Mouse (Mus musculus) natural killer cell, adult 2 months (primary cell): ENCODE measurements around the gene Mogat2.

Source experiments
- DNase-seq, 2 experiments: peaks; one replicate each; pipeline ENCODE4 v3.0.0; 2022; ENCODE audit warnings: low spot score in 2 of 2

The Mogat2 gene

DNA sequence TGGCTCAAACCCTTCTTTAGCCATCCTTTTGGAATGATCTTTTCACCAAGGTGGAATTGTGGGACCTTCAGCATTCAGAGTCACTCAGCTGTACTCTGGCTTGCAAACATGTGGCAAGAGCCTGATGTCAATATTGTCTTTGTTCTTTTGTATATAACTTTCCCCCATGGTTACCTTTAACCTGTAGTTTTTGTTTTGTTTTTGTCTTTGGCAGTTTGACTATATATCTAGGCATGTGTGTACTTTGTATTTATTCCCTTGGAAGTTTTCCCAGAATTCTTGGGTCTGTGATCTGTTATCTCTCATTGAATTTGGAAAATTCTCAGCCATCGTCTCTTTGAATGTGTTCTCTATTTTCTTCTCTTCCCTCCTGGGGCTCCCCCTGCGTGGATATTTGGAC, 43.9 kb downstream of the Mogat2 start:
- DNase-seq: no peak

DNA sequence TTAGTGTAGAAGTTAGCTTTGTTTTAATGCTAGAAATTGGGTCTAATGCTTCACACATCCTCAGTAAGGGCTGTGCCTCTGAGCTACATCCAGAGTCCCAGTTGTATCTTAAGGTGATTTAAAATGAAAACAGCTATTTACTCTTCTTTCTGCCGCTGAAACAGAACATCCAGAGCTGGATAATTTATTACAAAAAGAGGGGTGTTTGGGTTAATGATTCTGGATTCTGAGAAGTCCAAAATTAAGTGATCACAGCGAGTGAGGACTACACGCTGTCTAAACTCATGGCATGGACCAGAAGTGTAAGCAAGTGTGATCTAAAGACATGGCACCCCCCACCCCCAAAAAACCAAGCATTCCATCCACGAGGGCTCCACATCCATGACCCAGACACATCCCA, 44.5 kb downstream of the Mogat2 start:
- no peak for DNase-seq

GRCm38 (mm10) chr7:99191411-99191810, 47.0 kb downstream of the Mogat2 start:
- no peak for DNase-seq

- DNase-seq: no peak
These were observed 48.5 kb downstream of the Mogat2 start for GRCm38 (mm10) chr7:99189885-99190284.

DNA sequence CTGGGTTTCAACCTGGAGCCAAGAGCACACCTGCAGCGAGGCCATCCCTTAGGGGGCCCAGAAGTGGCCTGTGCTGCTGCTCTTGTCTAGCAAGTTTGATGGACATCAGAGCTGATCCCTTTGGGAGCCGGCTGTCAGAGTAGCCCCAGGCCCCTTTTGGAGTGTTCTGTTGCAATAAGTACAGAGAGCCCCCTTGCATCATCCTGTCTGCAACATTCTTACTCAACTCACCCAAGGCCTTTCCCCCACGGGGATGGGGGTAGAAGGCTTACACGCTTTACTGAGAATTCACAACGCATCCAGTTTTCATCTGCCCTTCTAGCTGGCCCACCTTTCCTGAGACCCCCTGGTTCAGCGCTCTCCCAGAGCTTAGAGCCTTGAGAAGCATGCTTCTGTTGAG, 49.8 kb downstream of the Mogat2 start:
- DNase-seq: no peak

GRCm38 (mm10) chr7:99187451-99187850, 51.0 kb downstream of the Mogat2 start:
- DNase-seq: no peak

GRCm38 (mm10) chr7:99185405-99185804, 53.0 kb downstream of the Mogat2 start:
- no peak for DNase-seq

- DNase-seq: peak in 1 of 2 experiments; percentile 33
These were observed 54.7 kb downstream of the Mogat2 start for GRCm38 (mm10) chr7:99183751-99184150.

DNA sequence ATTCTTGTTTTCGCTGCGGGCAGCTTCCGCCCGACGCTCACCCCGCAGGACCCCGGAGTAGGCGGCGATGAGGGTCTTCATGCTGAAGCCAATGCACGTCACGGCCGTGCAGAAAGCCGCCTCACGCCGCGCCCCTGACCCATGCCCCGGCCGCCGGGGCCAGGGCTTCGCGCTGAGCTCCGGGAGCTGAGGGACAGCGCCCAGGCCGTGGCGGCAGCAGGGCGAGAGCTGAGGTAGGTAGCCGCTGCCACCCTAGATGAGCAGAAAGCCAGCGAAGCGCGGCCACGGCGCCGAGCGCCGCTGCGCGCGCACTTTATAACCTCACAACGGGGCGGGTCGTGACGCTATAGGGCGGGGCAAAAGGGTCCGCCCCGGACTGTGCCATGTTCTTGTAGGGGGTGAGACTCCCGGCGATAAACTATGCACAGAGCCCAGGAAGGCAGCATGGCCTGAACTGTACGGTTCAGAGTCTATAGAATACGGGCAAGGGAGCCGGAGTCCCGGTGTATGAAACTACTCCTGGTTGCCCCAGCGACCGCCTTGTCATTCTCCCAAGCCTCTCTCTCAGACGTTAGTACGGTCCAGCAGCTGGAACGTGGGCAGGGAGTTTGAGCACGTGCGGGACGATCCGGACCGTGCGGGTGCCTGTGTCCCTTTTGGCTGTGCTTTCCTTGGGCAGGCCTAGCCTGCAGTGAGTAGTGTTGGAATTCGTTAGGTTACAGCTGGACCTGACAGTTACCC, 55.8 kb downstream of the Mogat2 start, which contains the start of gene Dgat2:
Gene Dgat2 (minus strand): TSS at position 288 of the 741 bp plus-strand sequence.
- peak; percentile 91 to 93 for DNase-seq

DNA sequence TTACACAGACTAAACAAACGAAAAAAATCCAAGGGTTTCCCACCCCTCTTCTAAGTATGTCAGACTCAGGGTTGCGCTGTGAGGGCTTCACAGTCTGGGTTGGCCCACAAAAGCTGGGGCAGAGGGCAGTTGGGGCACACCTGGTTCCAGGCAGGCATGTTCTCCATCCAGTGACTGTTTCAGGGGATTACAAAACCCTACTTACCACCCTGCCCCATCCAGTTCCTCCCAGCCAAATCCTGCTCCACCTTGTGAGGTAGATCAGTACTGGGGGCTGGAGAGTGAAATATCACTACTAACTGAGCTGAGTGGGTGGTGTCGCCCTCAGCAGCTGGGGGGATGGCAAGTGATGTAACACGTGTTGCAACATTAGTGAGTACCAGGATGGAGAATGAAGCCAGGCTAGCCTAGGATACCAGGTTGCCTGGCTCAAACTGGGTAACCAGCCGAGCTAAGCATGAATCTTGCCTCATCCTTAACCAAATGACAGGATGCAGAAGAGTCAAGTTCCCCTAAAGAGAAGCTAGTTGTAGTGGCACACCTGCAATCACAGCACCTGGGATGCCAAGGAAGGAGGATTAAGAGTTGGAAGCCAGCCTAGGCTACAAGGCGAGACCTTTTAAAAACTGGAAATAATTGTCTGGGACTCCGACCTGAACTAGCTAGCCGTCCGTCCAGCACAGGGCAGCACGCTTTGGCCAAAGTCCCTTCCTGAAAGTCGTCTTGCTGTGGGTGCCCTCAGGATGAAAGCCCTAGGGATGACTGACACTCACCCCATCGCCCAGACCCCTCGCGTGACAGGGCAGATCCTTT, 56.6 kb downstream of the Mogat2 start:
- no peak for DNase-seq

DNA sequence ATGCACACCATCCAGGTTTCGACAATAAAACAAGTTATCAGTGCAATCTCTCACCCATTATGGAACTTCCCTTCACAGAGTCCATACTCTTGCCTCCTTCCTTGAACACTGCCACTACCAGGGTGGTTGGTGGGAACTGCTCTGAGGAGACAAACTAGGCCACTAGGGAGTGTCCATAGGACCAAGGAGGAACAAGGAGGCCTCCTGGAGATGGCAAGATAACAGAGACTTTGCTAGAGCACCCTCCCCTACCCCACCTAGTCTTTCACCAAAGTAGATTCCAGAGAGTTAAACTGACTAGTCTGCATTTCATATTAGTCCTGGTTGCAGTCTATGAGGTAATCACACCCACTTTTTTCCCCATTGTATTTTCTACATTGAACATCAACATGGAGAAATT, 58.3 kb downstream of the Mogat2 start:
- DNase-seq: no peak

DNA sequence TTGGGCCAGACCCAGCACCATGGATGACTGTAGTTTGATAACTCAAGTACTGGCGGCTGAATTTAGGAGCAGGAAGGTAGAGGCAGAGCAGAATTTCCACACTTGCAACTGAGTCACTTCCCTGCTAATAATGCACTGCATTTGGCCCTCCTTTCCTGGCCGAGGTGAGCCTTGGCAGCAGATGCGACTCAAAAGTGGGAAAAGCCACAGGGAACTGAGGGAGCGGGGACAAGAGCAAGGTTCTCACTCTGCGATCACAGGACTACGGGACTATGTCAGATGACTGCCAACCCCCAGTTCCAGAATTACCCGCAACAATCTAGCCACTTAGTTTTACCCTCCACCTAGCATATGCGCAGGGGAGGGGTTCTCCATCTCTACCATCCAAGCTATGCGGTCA, 59.1 kb downstream of the Mogat2 start:
- DNase-seq: no peak

- DNase-seq: no peak
These were observed 61.0 kb downstream of the Mogat2 start for GRCm38 (mm10) chr7:99177386-99177785.

GRCm38 (mm10) chr7:99175666-99176065, 62.8 kb downstream of the Mogat2 start:
- DNase-seq: no peak

DNA sequence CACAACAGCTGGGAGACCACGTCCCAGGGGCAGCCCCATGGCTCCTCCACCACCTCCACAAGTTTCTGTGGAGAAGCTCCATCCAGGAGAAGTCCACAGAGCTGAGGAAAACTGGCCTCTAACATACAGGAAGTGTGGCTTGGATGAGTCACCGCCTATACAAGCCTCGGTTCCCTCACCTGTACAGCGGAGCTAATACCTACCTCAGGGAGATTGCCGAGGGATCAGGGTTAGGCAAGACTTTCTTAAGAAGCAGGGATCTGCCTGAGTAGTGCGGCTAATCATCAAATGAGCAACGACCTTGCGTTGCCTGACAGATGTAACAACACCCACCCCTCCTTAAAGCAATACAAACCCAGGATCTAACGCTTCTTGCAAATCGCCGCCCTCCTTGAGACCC, 63.3 kb downstream of the Mogat2 start:
- DNase-seq: no peak

GRCm38 (mm10) chr7:99174006-99174405, 64.4 kb downstream of the Mogat2 start:
- DNase-seq: no peak

DNA sequence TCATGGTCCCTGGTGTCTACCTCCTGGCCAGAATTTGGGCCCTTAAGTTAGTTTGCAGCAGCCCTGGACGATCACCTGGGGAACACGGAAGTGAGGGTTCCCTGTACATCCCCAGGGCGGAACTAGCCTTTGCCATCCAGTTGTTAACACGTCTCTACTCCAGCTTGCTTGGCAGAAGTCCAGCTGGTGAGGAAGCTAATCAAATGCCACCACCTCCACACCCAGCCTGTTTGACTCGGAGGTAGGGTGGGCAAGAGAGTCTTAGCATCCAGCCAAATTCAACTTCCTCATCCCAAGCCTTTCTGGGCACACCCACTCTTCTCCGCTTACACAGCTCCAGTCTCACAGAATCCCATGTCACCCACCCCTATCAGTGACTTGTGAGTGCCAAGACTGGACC, 65.5 kb downstream of the Mogat2 start:
- no peak for DNase-seq

- DNase-seq: no peak
These were observed 66.5 kb downstream of the Mogat2 start for GRCm38 (mm10) chr7:99171730-99172463.

GRCm38 (mm10) chr7:99170519-99170918, 67.9 kb downstream of the Mogat2 start:
- no peak for DNase-seq

DNA sequence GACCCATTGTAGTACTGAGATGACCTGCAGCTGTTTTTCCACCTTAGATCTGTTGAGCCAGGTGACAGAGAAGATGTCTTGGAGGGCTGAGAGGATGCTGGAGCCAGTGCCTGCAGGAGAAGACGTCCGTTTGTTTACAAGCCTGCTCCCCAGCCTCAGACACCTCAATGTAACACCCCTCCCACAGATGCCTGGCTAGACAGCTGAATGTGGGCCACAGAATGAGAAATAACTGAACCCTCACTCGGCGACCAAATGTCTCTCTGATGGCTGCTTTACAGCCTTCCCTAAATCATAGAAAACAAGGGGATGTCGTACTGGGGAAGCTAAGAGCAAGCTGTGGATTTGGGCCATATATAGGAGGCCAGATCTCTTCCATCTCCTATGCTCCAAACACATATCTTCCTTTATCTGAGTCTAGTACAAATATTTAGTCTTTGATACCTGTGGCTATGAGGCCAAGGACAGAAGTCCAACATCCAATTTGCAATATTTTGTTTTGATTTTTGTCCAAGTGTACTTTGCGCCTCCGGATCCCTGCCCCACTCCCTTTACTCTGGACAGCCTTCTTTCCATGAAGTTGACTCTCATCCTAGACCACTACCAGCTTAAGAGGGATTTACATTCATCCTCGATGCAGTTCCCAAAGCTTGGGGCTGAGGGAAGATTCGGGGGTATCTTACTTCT, 68.6 kb downstream of the Mogat2 start:
- DNase-seq: no peak
